Mouse (Mus musculus) lung, postnatal 0 days (tissue): ENCODE measurements around the gene Nr2e3.

Experiments used
- CTCF ChIP-seq: IDR thresholded peaks from 2 replicates; pipeline ENCODE4 v1.5.1; 2016; ENCODE audit warnings: antibody characterized with exemption, mild to moderate bottlenecking
- EP300 ChIP-seq: IDR thresholded peaks from 2 replicates; pipeline ENCODE4 v1.6.1; 2016; ENCODE audit warnings: antibody characterized with exemption, mild to moderate bottlenecking, control low read depth

DNA sequence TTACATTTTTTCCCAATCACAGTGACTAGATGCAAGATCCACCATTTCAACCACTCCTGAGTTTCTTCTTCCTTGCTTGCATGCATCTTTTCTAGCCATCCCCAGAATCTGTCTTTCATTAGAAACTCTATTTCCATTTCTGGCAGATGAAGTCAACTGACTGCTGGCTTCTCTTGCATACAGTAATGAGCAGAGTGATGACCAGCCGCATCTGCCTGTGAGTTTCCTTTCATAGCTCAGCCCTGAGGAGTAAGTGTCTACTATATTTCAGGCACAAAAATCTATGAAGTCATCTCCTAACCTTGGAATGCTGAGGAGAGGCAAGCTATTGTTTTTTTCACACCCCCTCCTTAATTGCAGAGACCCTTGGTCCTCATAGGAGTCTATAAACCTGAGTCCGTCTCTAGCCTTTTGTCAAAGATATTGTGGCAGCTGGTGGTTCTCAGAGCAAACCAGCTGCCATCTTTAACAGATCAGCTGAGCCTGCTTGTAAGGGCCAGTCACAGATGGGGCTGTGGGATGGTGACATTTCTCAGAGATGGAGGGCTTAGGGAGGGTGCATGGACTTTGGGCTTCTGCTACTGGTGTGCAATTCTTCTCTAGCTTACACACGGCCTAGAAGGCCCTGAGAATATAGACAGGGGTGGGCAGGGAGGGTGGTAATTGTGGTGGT lies 25.6 kb upstream of the Nr2e3 start:
- no peak for TF ChIP-seq CTCF
- TF ChIP-seq EP300 = no peak
